Mouse (Mus musculus) frontal cortex, postnatal 25 days (tissue): ENCODE data around the gene Efna2.
A peak's percentile ranks its signal among the peaks of the same experiment; 100 is the strongest.
"Not testable (repeated sequence)": the region's sequence is repeated elsewhere in the genome, so short reads cannot be mapped to it uniquely, and the experiment has no call there.

Source experiments
- DNase-seq, 2 experiments: peaks; one replicate each; pipeline ENCODE4 v3.0.0; 2022; ENCODE audit warnings: low spot score in 2 of 2

The Efna2 gene

DNA sequence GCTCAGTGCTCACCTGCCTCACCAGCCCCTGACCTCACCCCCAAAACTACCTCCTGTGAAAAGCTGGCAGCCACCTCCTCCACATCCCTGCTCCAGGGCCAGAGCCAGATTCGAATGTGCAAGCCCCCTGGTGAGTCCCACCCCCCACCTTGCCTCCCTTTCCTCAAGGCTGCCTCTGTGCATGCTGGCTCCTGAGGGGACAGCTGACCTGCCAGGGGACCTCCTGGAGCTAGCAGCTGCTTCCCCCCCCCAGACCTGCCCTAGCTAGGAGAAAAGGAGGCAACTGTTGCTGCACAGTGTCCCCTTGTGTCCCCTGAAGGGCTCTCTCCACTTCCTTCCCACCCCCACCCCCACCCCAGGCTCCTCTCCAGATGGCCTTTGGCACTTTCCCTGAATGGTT, 24.0 kb upstream of the Efna2 start:
- no peak for DNase-seq

DNA sequence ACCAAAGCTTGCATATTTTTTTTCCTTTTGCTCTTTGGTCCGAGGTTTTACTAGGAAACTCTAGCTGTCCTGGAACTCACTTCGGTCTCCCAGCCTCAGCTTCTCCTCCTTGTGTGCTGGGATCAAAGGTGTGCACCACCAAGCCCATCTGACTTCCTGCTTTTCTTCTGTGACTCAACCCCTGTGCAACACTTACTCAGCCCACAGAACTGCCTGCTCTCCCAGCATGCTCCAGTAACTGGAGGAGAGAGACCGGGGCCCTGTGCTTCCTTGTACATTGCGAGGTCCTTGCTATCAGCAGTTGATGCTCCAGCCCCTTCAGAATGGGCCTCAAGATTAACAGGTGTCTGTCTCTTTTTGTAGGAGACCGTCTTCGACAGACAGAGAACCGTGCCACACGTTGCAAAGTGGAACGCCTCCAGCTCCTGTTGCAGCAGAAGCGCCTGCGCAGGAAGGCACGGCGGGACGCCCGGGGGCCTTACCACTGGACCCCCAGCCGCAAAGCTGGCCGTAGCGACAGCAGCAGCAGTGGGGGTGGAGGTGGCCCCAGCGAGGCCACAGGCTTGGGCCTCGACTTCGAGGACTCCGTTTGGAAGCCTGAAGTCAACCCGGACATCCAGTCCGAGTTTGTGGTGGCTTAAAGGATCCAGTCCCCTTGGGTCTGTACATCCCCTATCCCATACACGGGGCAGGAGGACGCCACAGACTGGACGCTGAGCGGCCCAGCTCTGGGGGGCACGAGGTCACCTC, 23.1 kb upstream of the Efna2 start:
- DNase-seq, result no peak

DNA sequence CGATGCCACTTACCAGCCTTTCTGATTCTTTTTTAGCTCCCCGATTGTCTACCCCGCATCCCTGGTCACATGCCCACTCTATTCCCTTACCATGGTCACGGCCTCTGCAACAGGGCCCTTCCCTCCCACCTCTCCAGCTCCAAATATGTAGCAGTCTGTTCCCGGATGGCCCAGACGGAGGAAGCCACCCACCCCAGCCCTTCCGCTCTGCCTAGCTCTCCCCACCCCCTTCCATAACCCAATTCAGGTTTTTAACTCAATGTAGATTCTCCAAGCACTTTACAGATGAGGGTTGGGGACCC, 22.6 kb upstream of the Efna2 start:
- no peak for DNase-seq

DNA sequence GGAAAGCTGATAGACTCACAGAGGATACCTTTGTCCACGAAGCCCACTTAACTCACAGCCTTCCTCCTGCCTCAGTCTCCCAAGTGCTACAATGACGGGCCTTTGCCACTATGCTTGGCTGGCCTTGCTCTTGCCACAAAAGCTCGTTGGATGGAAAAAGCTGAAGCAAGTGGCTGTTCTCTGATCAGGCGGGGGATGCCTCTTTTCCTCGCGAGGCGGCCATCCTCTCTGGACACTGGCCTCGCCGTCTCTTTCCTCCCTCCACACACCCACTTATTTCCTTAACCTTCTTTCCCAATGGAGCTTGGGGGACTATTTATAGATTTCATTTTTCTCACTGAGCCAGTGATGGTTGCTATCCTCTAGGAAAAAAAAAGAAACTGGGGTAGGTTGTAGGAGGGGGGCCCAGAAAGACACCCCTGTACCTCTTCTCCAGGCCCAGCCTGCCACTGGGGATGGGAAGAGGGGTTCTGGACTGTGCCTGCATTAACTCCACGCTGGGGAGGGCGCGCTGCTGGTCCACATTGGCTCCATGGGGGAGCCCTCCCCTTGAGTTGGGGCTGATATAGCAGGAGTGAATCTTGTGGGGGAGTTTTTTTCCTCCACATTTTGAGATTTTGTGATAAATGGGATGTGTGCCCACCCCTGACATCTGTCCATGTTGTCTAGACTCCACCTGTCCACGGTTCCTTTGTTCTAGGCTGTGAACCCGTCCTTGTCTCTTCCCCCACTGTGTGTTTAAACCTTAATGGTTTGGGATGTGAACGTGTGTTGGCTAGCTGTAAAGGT, 21.9 kb upstream of the Efna2 start:
- no peak for DNase-seq

DNA sequence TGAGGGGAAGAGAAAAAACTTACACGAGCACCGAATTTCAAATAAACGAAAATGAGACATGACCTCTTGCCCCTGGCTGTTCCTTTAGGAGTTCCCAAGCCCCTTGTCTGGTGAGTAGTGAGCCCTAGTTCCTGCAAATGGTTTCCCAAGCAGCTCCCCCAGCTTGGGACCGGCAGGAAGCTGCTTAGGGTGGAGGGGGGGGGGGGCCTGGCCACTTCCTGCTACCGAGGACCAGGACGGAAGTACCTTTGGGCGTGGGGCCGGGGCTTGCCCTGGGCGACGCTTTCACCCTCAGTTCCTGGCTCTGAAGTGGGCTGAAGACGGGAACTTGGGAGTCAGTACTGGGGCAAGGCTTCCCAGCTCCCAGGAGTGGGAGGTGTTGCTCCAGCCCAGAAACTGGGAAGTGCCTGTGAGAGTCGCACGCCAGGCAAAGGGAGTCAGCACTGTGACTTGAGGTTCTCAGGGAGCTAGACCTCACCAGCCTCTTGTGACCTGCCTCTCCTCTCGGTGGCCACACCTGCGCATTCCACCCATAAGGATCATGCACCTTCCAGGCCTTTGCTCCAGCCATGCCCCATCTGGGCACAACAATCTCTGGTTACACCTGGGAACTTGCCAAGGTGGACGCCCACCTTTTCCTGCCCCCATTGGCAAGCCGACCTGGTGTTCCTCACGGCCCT, 20.8 kb upstream of the Efna2 start:
- no peak for DNase-seq

DNA sequence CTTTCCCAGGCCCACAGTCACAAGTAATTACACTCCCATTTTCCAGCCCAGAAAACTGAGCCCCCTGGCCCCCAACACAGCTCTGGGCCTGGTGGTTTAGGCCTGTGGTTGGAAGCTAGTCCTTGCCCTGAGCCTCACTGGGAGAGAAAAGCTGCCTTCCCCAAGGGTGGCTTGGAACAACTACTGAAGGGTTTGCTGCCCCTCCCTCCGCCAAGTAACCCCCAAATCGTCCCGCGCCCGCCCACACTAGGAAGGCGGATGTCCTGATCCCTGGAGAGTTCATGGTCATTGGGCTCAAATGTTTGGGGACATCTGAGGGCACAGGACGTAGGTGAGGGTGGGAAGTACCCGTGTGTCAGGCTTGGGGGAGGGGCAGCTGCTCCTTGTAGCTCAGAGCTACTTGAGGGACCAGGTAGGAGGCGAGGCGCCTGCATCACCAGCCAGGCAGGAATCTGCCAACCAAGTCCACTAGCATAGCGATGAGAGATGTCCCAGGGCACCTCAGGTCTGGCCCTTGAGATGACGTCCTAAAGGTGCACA, 20.2 kb upstream of the Efna2 start:
- DNase-seq, result no peak

DNA sequence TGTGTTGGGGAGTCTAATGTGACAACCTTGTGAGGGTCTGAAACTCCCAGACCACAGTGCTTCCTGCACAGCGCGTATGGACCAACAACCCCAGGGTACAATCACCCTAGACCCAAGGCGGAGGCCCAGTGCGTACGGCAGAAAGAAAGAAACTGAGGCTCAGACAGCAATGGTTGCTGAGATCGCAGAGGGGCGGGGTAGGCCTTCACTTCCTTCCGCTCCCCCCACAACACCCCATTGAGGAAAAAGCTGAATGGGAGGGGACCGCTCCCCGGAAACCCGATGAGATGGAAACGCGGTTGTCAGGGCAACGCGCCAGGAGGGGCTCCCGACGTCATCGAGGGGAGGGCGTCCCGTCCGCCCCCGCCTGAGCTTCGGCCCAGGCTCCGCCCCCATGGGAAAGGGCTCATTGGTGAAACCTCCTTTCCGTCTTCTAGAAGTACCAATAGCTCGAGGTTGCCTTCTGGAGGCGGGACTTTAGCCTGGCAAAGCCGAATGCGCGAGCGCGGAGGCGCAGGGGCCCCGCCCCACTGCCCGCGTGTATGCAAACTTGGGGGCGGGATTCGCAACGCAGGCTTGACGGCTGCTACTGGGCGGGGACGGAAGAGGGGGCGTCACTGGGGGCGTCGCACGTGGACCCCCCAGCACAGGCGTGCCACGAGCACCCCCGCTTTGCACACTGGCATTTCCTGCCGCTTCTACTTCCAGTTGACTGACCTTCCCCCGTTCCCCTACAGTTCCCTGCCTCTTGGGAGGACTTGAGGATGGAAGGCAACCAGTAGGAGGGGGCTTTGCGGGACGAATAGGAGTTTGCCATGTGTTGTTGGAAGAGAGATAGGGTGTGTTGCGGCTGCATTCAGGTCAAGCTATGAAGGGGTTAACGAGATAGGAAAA, 19.5 kb upstream of the Efna2 start:
- peak; percentile 93 to 97 for DNase-seq

DNA sequence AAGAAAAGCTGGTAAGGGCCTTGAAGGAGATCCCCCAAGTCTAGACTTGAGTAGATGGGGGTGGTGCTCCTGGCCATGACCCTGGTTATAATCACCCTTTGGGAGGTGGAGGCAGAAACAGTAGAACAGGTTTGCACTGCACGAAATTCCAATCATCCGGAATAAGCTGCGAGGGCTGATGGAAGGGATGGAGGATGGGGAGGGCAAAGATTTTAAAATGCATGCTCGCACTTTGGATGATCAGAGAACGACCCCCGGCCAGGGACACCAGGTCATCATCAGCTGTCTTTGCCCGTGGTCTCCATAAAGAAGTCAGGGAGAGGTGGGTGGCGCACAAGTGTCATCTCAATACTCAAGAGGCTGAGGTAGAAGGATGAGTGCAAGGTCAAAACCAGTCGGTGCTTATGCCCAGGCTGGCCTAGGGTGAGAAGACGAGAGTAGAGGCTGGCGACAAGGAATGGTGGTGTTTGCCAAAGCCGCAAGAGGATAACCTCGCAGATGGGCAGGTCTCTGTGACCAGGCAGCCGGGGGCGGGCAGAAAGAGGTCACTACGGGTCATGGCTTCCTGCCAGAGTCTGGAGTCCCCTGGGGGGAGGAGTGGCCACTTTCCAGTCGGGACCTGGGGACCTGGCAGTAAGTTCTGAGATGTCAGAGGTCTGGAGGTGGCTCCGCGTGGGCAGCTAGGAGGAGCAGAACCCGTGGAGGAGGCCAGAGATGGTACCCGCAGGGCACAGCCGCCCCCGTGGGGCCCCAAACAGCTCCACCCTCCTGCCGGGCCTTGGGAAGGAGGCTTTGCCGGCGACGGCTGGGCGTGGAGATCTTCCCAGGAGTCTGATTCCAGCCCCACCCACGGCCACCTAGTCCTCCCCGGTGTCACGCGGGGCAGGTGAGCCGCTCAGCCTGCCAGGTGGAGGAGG, 18.6 kb upstream of the Efna2 start:
- no peak for DNase-seq

DNA sequence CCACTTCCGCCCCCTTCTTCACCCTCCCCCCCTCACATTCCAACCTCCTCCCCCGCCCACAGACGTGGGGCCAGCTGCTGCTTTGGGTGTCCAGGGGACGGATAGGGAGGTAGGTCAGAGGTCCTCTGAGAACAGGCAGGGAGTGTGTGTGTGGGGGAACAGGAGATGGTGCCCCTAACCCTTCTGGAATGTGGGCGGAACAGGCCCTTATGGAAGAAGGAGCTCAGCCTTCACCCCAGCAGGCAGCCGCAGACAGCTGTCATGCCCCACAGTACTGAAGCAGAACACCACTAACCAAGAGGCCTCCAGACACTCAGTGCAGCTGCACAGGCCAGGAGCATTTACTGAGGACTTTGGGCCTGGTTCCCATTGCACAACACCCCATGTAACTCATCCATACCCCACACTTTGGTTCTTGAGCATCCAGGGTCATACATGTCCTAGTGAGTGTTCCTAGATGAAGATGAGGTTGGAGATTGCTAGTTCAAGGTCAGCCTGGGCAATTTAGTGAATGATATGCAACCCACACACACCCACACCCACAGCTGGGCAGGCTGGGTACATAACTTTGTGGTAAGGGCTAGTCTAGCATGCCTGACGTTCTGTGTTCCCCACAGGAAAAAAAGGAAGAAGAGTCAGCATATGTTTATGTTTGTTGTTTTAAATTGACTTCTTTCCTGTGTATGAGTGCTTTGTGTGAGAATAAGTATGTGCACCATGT, 17.6 kb upstream of the Efna2 start:
- no peak for DNase-seq

DNA sequence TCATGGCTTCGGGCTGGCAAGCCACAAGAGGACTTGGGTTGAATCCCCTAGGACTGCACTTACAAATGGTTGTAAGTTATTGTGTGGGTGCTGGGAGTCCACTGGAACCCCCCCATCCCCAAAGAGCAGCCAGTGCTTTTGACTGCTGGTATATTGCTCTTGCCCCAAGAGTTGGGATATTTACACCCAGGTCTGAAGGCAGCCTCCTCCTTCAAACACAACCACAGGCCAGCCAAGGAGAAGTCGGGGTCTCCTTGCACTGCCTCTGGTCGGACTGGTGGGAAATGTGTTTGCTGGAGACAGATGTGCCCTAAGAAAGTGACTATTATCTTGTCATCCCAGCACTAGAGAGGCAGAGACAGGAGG, 17.1 kb upstream of the Efna2 start:
- no peak for DNase-seq

DNA sequence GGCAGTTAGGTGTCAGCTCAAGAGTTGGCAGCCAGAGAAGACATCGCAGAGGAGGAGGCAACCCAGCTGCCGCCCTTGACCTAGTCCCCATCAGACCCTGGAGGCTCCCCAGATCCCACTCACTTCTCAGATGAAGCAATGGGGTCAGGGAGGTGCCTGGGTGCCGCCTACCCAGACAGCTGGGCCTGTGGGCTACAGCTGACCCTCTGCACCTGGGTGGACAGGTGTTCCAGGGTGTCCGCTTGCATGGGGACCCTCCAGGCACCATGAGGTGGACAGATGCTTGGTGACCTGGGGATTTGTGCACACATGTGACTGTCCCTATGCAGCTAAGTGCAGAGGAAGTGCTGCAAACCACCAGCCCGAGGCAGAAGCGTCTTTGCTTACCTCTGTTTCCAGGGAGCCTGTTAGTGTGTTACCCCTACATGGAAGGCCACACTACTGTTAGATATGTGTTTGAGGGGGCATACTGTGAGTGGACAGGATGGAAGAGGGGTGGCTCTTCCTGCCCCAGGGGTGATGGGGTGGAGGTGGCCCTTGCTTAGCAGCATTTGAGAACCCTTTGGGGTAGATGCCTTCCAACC, 16.5 kb upstream of the Efna2 start:
- no peak for DNase-seq

DNA sequence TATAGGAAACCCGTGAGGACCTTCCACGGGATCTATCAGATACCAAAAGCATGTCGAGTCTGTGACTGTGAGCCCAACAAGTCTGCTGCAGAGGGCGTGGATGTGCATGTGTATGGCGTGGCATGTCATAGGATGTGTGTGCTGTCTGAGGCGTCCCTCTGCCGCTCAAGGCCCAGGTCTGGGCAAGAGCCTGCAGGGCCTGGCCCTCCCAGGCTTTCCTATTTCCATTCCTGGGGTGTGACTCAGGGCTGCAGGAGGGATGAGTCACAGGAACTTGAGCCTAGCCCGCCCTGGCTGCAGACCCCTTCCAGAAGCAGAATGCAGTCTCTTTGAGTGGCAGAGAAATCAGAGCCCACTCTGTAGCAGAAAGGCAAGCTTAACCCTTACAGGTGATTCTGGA, 15.6 kb upstream of the Efna2 start:
- DNase-seq, result no peak

DNA sequence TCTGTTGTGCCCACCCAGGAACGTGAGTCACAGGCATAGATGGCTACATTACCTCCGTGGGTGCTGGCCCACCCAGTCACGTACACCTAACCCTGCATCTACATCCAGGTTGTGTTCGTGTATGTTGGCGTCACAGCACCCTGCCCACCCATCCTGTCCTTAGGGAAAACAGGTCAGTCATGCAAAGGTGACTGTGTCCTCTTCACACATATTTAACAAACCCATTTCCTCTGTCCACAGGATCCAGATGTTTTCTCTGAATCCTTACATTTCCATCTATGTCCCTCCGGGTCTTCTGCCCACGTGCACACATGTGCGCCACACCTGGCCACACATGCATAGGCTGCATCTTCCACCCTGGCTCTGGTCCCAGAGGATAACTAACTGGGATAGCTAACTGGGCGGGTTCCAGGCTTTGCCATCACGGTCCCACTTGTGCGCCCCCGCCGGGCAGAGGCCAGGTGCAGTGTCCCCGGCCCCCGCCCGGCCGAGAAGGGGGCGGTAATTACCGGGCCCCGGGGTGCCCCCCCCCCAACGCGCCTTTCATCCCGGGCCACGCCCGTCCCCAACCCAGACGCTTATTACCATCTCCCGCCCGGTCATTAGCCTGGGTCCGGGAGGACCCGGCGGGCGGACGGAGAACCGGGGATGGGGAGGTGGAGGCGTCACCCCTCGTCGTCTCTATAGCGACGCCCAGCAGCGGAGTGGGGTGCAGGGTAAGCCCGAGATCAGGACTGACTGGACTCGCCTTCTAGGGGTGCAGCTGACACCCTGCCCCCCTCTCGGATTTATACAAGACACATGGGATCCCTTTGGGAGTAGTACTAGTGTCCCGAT, 14.9 kb upstream of the Efna2 start:
- DNase-seq, result no peak

DNA sequence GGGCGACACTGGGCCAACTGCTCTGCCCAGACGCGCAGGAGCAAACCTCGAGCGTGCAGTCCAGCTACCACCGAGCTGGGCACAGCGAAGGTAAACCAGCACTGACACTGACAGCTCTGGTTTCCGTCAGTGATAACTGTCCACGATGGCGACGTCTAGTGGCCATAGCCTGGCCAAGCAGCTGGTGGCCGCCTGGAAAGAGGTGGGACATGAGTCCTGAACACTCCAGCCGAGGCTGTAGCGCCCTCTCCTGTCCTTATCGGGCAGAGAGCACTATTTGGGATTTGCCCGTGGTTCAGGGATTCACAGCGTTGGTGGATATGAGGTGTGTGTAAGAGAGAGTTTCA, 14.3 kb upstream of the Efna2 start:
- peak; percentile 94 to 98 for DNase-seq

DNA sequence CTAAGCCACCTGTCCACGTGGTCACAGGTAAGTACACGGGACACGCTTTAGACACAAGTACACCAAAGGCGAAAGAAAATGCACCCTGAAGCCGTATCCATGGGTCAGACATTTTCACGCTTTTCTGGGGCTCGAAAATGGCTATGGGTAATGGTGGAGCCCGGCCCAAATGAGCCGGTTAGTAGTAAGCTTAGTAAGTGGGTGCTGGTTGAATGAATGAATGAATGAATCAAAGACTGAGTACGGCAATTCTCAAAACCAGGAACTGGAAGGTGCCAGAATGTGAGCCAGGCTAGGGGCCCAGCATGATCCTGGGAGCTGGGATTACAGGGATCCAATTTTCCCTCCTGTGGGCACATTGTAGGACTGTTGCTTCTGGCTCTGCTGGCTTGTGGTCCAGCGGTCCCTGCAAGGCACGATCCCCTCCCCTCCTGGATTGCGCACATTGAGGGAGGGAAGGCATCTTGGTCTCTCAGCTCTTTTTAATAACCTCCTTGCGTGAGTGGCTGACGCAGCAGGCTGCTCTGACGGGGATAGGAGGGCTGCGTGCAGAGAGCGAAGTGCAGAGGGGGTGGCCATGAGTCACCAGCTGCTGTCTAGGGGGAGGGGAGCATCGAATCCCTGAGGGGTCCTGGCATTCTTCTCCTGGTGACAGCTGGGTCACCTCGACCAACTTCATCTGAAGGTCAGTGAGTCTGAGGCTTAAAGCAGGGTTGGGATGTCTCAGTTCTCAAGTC, 13.7 kb upstream of the Efna2 start, which contains the start of gene Cirbp:
Gene Cirbp, plus strand, starts transcription at position 594 of the 737 bp plus-strand sequence.
- peak in 1 of 2 experiments; percentile 57 for DNase-seq

DNA sequence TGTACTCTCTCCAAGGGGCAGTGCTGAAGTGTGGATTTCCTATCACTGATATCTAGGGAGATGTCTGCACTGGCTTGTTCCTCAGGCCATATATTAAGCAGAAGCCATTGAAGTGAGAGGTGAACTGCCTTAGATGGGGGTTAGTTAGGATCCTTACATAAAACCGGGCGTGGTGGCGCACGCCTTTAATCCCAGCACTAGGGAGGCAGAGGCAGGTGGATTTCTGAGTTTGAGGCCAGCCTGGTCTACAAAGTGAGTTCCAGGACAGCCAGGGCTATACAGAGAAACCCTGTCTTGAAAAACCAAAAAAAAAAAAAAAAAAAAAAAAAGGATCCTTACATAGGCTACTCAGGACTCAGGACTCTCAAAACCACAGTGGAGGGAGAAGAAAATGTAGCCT, 13.1 kb upstream of the Efna2 start:
- DNase-seq, result not testable (repeated sequence)

DNA sequence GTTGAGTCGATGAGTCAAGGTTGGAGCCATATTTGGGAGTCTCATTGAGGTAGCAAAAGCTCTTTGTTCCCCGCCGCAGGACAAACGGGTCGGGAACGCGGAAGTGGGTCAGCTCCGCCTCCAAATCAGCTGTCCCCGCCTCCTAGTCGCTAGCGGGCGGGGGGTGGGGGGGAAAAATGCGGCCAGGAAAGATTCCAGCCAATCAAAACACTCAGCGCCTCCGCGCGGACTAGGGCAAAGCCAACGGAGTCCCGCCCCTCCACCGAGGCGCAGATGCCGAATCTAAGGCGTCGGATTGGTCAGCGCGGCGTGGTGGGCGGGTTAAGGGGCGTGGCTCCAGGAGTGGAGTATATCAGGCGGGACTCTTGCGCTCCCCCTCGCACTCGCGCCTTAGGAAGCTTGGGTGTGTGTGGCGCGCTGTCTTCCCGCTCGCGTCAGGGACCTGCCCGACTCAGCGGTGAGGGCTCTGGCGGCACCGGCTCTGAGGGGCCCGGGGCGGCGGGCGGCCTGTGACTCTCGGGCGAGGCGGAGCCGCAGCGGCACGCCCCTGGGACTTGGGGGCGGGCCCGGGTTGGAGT, 11.7 kb upstream of the Efna2 start:
- DNase-seq, result peak; percentile 98 to 99
